Mouse (Mus musculus): ENCODE measurements around the gene Abca13.

- TF ChIP-seq CTCF (IDR thresholded peaks at IDR 0.05): no peak
- TF ChIP-seq EP300 (IDR thresholded peaks at IDR 0.05): no peak
Measured at GRCm38 (mm10) chr11:9373160-9373559, 181.4 kb downstream of the Abca13 start.

Measured in lung, postnatal 0 days (tissue).